Mouse (Mus musculus): Measurements from ENCODE around the gene Nbeal2.

The Nbeal2 gene

DNA sequence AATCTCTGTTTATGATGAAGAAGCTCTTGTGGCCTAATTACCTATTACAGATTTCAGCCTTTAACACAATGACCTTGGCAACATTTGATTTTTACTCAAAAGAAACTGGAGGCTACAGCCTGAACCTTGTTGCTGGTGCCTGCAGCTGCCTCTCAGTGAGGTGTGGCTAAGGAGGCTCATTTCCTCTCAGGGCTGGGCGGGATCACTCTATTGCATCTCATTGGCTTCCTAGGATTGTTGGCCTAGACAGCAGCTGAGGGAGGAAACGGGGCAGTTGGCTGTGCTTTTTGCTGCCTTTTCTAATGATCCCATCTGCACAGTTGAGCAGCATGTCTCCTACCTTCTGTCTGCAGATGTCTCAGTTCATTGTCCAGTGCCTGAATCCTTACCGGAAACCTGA lies 36.9 kb downstream of the Nbeal2 start:
- no peak for DNase-seq (ENCODE audit: extremely low spot score, low spot score)

DNA sequence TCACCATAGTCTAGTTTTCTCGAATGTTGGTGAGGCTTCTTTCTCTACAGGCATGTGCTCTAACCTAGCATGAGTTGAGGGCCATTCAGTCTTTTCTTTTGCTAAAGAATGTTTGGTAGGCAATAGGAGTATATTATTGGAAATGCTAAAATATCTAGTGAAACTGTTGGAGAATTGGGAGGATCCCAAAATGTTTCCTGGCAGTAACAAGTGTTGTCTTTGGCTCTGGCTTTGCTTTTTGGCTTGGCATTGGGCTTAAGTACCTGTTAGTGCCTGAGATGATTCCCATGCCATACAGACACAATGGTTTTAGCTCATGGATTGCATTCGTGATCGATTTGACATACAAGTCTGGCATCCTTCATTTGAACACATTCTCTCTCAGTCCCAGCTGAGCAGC lies 42.5 kb downstream of the Nbeal2 start:
- DNase-seq (ENCODE audit: extremely low spot score, low spot score) = no peak

DNA sequence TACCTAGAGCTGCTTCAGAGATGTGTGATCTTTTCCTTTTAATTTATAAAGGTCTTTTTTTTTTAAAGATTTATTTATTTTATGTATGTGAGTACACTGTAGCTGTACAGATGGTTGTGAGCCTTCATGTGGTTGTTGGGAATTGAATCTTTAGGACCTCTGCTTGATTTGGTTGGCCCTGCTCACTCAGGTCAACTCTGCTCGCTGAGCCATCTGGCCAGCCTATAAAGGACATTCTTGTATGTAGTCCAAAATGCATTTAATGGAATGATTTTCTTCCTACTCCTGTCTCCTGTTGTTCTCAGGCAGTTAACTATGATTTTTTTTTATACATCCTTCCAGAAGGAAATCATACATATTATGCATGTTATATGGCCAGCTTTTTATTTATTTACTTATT lies 70.4 kb downstream of the Nbeal2 start:
- DNase-seq (ENCODE audit: extremely low spot score, low spot score) = no peak

DNA sequence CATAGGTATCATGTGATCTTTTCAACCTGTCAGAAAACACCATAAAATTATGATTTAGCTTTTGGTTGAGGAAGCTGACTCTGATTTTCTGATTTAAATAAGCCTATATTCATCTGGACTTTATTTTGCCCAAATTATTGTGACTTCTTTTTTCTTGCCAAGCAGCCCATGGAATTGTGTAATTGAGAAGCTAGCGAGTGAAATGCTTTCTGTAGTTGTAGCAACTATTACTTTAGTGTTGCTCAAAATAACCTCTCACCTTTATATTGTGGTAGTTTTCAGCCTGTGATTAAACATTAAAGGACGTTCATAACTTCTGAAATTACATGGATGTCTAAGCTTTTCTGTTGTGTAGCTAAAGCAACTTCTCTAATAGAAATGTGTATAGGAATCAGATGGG lies 71.8 kb downstream of the Nbeal2 start:
- DNase-seq (ENCODE audit: extremely low spot score, low spot score) = no peak

Data from neural tube, embryonic 10.5 days (tissue).